Mouse (Mus musculus): ENCODE measurements around the gene Sox1. TPM values are rescaled to one million over a fixed set of nuclear protein-coding genes. Genes with fewer than 3 reads are reported as not detected.

Sox1 gene
- total and polyA plus RNA-seq, 2 experiments from 2014 or later, result 2.5 to 23.1 TPM

DNA sequence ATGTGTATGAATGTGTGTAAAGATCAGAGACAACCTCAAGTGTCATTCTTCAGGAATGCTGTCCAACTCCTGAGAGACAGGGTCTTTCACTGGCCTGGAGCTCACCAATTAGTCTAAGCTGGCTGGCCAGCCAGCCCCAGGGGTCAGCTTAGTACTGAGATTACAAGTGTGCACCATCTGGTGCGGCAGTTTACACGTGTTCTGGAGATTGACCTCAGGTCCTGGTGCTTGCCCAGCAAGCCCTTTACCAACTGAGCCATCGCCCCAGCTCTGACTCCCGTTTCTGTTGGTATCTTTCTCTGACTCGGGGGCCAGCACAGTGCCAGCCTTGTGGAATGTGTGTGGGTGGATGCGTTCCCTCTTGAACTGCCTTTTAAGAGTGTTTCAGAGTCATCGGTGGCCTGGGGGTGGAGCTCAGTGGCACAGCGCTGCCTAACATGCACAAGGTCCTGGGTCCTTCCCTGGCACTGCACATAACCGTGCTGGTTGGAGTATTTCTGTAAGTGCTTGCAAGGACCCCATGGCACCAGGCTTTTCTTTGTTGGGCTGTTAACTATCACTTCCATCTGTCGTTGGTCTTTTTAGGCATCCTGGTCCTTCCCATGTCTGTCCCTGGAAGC is 40.6 kb upstream of the Sox1 start:
- Histone ChIP-seq H3K9me3 (ENCODE audit: low read length) (no peaks in the 10 kb centered on the region), H3K4me2 (ENCODE audit: low read depth, low read length) (no peak overlapping the region), H3K27me3 (ENCODE audit: insufficient read depth, low read length) (no peaks in the 10 kb centered on the region), H3K4me3 (ENCODE audit: low read length) (no peak overlapping the region), H3K4me1 (ENCODE audit: insufficient read depth, low read length) (no peaks in the 10 kb centered on the region), H3K36me3 (ENCODE audit: insufficient read depth, low read length) (no peaks in the 10 kb centered on the region), H3K27ac (no peak overlapping the region), H3K9ac (replicated peaks; ENCODE audit: low read length) (no peak overlapping the region)
- TF ChIP-seq CTCF (IDR thresholded peaks at IDR 0.05; ENCODE audit: low read depth), result no peak
- WGBS, result 60% methylated on average over 10 of the region's 10 CpGs
- ATAC-seq (no peak), DNase-seq (ENCODE audit: low spot score) (no peak)

DNA sequence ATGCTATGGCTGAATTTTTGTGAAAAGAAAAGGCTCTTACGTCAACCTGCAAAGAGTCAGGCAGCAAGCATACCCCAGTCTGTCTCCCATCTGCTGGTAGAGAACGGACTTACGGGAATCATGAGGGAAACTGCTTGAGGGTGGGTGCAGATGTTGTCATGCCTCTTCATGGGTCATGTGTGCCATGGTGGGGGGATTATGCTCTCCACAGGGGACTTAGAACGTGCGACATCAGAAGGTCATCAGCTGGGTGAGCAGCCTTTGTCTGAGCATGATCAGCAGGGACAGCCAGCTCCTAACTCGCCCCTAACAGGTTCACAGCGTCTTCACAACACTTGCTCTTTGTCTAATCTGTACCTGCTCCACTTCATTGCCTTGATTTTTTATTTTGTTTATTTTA is 26.9 kb upstream of the Sox1 start:
- Histone ChIP-seq H3K27me3 (ENCODE audit: insufficient read depth, low read length) (no peaks in the 10 kb centered on the region; the same call in 1 of the 2 replicates), H3K9me3 (ENCODE audit: low read length) (no peaks in the 10 kb centered on the region), H3K4me2 (ENCODE audit: low read depth, low read length) (no peak overlapping the region), H3K9ac (replicated peaks; ENCODE audit: low read length) (no peak overlapping the region), H3K27ac (no peak overlapping the region), H3K4me3 (ENCODE audit: low read length) (no peak overlapping the region), H3K36me3 (ENCODE audit: insufficient read depth, low read length) (no peaks in the 10 kb centered on the region), H3K4me1 (ENCODE audit: insufficient read depth, low read length) (no peaks in the 10 kb centered on the region)
- 46% methylated on average over 7 of the region's 7 CpGs for WGBS
- TF ChIP-seq CTCF (IDR thresholded peaks at IDR 0.05; ENCODE audit: low read depth), result no peak
- DNase-seq (ENCODE audit: low spot score) (no peak), ATAC-seq (no peak)

DNA sequence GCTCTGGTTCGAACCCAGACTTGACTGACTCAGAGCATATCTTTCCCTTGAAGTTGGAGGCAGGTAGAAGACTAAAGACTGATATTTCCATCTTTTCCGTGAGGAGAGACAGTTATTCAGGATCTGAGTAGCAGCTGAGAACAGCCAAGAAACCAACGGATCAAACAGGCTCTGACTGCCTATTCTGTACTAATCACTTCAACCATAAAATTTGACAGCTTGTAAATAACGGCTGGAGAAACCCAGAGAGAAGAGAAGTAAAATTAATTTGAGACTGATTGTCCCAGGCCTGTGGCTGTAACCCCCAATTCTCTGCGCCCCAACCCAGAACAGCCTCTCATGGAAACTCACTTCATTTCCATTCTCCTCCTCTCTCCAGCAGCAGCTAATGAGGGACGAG is 26.2 kb upstream of the Sox1 start:
- Histone ChIP-seq H3K4me2 (ENCODE audit: low read depth, low read length) (no peak overlapping the region), H3K9ac (replicated peaks; ENCODE audit: low read length) (no peak overlapping the region), H3K36me3 (ENCODE audit: insufficient read depth, low read length) (no peaks in the 10 kb centered on the region), H3K4me1 (ENCODE audit: insufficient read depth, low read length) (no peaks in the 10 kb centered on the region), H3K27me3 (ENCODE audit: insufficient read depth, low read length) (no peaks in the 10 kb centered on the region; the same call in 1 of the 2 replicates), H3K27ac (no peak overlapping the region), H3K9me3 (ENCODE audit: low read length) (no peaks in the 10 kb centered on the region), H3K4me3 (ENCODE audit: low read length) (no peak overlapping the region)
- TF ChIP-seq CTCF (IDR thresholded peaks at IDR 0.05; ENCODE audit: low read depth), result no peak
- DNase-seq (ENCODE audit: low spot score), result no peak
- no peak for ATAC-seq
- WGBS, result 66% methylated on average over 6 of the region's 6 CpGs

DNA sequence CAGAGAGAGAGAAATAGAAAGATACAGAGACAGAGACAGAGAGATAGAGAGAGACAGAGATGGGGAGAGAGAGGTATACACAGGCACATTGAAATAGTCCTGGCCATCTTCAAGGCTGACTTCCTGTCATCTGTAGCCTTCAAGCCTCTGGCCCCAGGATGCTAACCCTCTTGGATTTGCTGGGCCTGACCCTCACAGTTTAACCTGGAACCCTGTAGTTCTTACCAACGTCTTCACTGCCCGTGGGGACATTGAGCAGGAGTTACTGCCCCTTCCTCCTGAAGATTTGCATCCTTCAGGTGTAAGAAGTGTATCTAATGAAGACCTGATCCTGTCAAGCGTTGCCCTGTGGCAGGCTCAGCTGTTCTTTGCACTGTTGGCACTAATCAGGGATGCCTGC is 14.0 kb upstream of the Sox1 start:
- H3K27ac ChIP-seq, result no peak overlapping the region
- H3K4me1 ChIP-seq (ENCODE audit: insufficient read depth, low read length), result 0 out of 2 replicates have a peak, but pooled peaks cover 4% of the 10 kb centered on the region
- ATAC-seq (no peak), DNase-seq (ENCODE audit: low spot score) (no peak)
- no peak overlapping the region for H3K4me2 ChIP-seq (ENCODE audit: low read depth, low read length)
- H3K36me3 ChIP-seq (ENCODE audit: insufficient read depth, low read length), result no peaks in the 10 kb centered on the region
- H3K9me3 ChIP-seq (ENCODE audit: low read length), result no peaks in the 10 kb centered on the region
- TF ChIP-seq CTCF (IDR thresholded peaks at IDR 0.05; ENCODE audit: low read depth), result no peak
- 77% methylated on average over 3 of the region's 3 CpGs for WGBS
- peaks cover 52% of the 10 kb centered on the region for H3K27me3 ChIP-seq (ENCODE audit: insufficient read depth, low read length)
- no peak overlapping the region for H3K9ac ChIP-seq (replicated peaks; ENCODE audit: low read length)
- H3K4me3 ChIP-seq (ENCODE audit: low read length), result no peak overlapping the region

DNA sequence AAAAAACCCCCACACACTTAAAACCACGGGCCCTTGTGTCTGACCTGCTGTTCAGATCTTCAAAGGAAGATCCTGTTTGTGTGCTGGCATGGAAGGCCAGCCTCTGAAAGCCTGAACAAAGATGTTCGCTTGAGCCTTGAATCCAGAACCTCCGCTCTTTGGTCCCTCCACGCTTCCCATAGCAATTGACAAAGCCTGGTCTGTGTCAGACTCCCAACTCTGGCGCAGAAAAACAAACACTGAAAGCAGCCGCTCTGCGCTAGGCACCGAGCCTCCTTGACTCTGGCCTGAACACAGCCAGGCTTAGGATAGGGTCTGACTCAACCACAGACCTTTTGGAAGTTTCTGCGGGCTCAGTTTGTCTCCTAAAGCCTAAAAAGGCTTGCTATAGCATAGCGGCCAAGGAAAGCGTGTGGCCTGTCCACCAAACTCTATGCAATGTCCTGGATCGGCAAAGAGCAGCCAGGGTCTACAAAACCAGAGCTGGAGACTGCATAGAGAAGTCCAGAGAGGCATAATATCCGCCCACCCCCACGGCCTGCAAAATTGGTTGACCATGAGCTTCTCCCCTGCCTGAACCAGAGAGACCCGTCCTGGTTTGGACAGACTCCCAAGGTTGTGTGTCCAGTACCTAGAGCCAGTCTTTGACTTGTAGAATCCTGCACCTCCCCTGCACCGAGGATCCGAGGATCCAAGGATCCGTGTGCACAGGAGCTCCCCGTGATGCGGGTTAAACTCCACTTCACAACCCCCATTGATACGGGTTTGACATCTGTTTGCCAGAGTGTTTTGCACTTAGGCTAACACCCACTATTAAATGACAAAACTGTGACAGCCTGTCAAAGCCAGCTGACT is 12.2 kb upstream of the Sox1 start:
- TF ChIP-seq CTCF (IDR thresholded peaks at IDR 0.05; ENCODE audit: low read depth), result no peak
- Histone ChIP-seq H3K9me3 (ENCODE audit: low read length) (no peaks in the 10 kb centered on the region), H3K4me2 (ENCODE audit: low read depth, low read length) (peak overlapping the region; percentile 62; the same call in 1 of the 2 replicates), H3K4me1 (ENCODE audit: insufficient read depth, low read length) (0 out of 2 replicates have a peak, but pooled peaks cover 4% of the 10 kb centered on the region), H3K27ac (no peak overlapping the region), H3K36me3 (ENCODE audit: insufficient read depth, low read length) (no peaks in the 10 kb centered on the region), H3K9ac (replicated peaks; ENCODE audit: low read length) (no peak overlapping the region), H3K27me3 (ENCODE audit: insufficient read depth, low read length) (peaks cover 66% of the 10 kb centered on the region), H3K4me3 (ENCODE audit: low read length) (no peak overlapping the region)
- WGBS, result 8% methylated on average over 21 of the region's 21 CpGs
- DNase-seq (ENCODE audit: low spot score) (peak; percentile 8), ATAC-seq (no peak)

DNA sequence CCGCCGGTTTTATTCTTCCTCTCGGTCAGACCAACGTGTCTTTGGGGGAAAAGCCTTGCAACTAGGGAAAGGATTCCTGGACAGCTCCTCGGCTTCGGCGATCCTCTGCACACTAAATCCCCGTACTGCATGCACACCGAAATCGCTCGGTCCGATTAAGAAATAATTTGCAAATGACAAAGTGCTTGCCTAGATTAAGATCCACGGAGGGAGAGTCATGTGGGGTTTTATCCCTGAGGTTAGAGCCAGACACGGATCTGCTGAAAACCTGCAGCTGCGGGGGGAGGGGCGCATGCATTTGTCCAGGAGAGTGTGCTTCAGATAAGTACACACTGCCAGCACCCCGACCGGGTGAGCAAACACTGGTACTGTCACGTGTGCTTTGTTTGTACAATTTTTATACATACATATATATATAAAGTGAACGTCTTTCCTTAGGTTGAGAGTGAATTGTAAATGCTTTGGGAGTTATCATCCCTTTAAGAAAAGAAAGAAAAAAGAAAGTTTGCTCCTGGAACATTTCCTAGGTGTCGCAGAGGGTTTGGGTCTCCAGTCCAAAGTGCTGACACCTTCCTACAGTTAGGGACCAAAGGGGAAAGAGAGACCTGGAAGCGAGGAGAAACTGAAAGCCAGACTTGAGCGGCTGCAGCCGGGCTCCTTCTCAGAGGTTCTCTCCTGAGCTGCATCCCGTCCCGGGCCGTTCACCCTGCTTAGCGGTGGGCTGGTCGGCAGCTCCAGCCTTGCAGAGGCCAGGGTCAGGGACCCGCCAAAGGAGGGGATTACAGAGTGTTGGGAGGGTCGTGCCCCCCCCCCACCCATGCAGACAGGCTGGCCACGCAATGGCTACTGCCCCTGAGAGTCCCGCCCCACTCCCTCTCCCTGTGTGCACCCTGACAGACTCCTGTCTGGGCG is 10.9 kb upstream of the Sox1 start:
- H3K27ac ChIP-seq, result peak overlapping the region; percentile 58; the same call in 1 of the 2 replicates
- WGBS, result 1% methylated on average over 34 of the region's 34 CpGs
- H3K9ac ChIP-seq (replicated peaks; ENCODE audit: low read length), result no peak overlapping the region
- TF ChIP-seq CTCF (IDR thresholded peaks at IDR 0.05; ENCODE audit: low read depth), result no peak
- peak; percentile 8 for DNase-seq (ENCODE audit: low spot score)
- peaks cover 76% of the 10 kb centered on the region for H3K27me3 ChIP-seq (ENCODE audit: insufficient read depth, low read length)
- H3K36me3 ChIP-seq (ENCODE audit: insufficient read depth, low read length), result no peaks in the 10 kb centered on the region
- no peak for ATAC-seq
- H3K9me3 ChIP-seq (ENCODE audit: low read length), result no peaks in the 10 kb centered on the region
- 0 out of 2 replicates have a peak, but pooled peaks cover 4% of the 10 kb centered on the region for H3K4me1 ChIP-seq (ENCODE audit: insufficient read depth, low read length)
- H3K4me2 ChIP-seq (ENCODE audit: low read depth, low read length), result peak overlapping the region; percentile 62
- peak overlapping the region; percentile 36 for H3K4me3 ChIP-seq (ENCODE audit: low read length)

All from hindbrain, postnatal 0 days (tissue).